21 mouse cellular contexts compared by ENCODE assay signal in the genomic region with DNA sequence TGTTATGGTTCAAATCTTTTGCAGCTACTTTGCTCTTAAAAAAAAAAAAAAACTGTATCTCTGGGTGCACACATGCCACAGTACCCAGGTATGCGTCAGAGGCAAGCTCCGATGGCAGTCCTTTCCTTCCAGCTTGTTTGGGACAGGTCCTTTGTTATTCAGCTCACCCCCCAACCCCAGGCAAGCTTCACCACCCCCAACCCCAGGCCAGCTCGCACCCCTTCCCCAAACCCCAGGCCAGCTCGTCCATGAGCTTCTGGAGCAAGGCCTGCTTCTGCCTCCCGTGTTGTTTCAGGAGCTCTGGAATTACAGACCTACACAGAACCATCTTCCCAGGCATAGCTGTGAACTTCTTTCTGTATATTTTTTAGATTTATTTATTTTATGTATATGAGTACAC.
"Had no signal": no experiment of that assay in that cellular context is flagged by ENCODE, and none has a peak within 500 bp of the region (broad histone marks: within the 10 kb centered on the region; RNA-seq: fewer than 3 reads in every experiment).

No protein-coding gene starts in this region.

- H3K4me3 ChIP-seq: embryonic facial prominence, embryonic 10.5 days; embryonic facial prominence, embryonic 12.5 days; embryonic facial prominence, embryonic 13.5 days; embryonic facial prominence, embryonic 15.5 days; erythroblast, embryonic 14.5 days; forebrain, embryonic 12.5 days; forebrain, embryonic 13.5 days; forebrain, embryonic 15.5 days; gastrocnemius, adult 2 months had no signal

- H3K4me2 ChIP-seq: embryonic facial prominence, embryonic 12.5 days; embryonic facial prominence, embryonic 13.5 days; embryonic facial prominence, embryonic 15.5 days; forebrain, embryonic 12.5 days; forebrain, embryonic 13.5 days; forebrain, embryonic 15.5 days; heart, embryonic 11.5 days had no signal

- H3K4me1 ChIP-seq: embryonic facial prominence, embryonic 10.5 days; embryonic facial prominence, embryonic 12.5 days; forebrain, embryonic 12.5 days; forebrain, embryonic 13.5 days; forebrain, embryonic 15.5 days had no signal

- H3K9me3 ChIP-seq: embryonic facial prominence, embryonic 10.5 days; embryonic facial prominence, embryonic 12.5 days; embryonic facial prominence, embryonic 13.5 days; embryonic facial prominence, embryonic 15.5 days; forebrain, embryonic 12.5 days; forebrain, embryonic 13.5 days; forebrain, embryonic 15.5 days had no signal

- H3K27me3 ChIP-seq: embryonic facial prominence, embryonic 12.5 days; embryonic facial prominence, embryonic 13.5 days; embryonic facial prominence, embryonic 15.5 days; forebrain, embryonic 12.5 days; forebrain, embryonic 13.5 days; forebrain, embryonic 15.5 days had no signal

- H3K36me3 ChIP-seq: embryonic facial prominence, embryonic 10.5 days; embryonic facial prominence, embryonic 12.5 days; embryonic facial prominence, embryonic 13.5 days; embryonic facial prominence, embryonic 15.5 days; forebrain, embryonic 12.5 days; forebrain, embryonic 15.5 days had no signal

- ATAC-seq: forebrain, embryonic 13.5 days; forebrain, embryonic 14.5 days; forebrain, embryonic 15.5 days; forebrain, embryonic 16.5 days; forebrain, postnatal 0 days had no signal

- H3K9ac ChIP-seq: embryonic facial prominence, embryonic 12.5 days; embryonic facial prominence, embryonic 13.5 days; embryonic facial prominence, embryonic 15.5 days; forebrain, embryonic 12.5 days; forebrain, embryonic 13.5 days; forebrain, embryonic 15.5 days; forebrain, postnatal 0 days had no signal

- H3K27ac ChIP-seq: embryonic facial prominence, embryonic 10.5 days; embryonic facial prominence, embryonic 12.5 days; embryonic facial prominence, embryonic 13.5 days; embryonic facial prominence, embryonic 15.5 days; forebrain, embryonic 12.5 days; forebrain, embryonic 13.5 days; forebrain, embryonic 15.5 days; gastrocnemius, adult 2 months had no signal

- DNase-seq: cerebellum, adult 2 months; cerebellum, adult 8-10 months; cerebellum, adult 9-10 months; cerebellum, adult 9-11 months; embryo, embryonic 11 days; forebrain, postnatal 0 days; gastrocnemius, postnatal 14 days; gastrocnemius, postnatal 25 days; gastrocnemius, postnatal 36 days had no signal
